Mouse (Mus musculus) cerebellum, adult 2 months (tissue): Measurements from ENCODE around the gene Klhl22. TPM values are rescaled to one million over a fixed set of nuclear protein-coding genes. Genes with fewer than 3 reads are reported as not detected.
A peak's percentile ranks its signal among the peaks of the same experiment; 100 is the strongest.

Source experiments
- DNase-seq, 2 experiments: peaks; one replicate each; pipeline ENCODE4 v3.0.0; 2021
- H3K27ac ChIP-seq: fragments of 200-500 bp; 2 replicates; pipeline ENCODE4 v1.5.1; 2012; ENCODE audit warnings: low read length, control low read depth, inconsistent platforms; ENCODE audit not compliant: insufficient read depth
- H3K27me3 ChIP-seq: fragments of 200-500 bp; 2 replicates; pipeline ENCODE4 v1.6.1; 2012; ENCODE audit warnings: inconsistent platforms, mild to moderate bottlenecking, low read length, moderate library complexity; ENCODE audit not compliant: control insufficient read depth, insufficient read depth
- H3K4me1 ChIP-seq: fragments of 200-500 bp; 2 replicates; pipeline ENCODE4 v1.6.1; 2011; ENCODE audit warnings: low read length; ENCODE audit not compliant: control insufficient read depth, insufficient read depth
- H3K4me3 ChIP-seq: fragments of 200-500 bp; replicated peaks from 2 replicates; pipeline ENCODE3; 2011; ENCODE audit warnings: mild to moderate bottlenecking, low read depth, low read length, control low read depth; ENCODE audit not compliant: insufficient read depth
- CTCF ChIP-seq: fragments of 200-500 bp; IDR thresholded peaks from 2 replicates; pipeline ENCODE4 v1.5.1; 2011; ENCODE audit warnings: low read depth, mild to moderate bottlenecking, control low read depth, low read length, moderate library complexity, borderline replicate concordance; ENCODE audit not compliant: insufficient read depth
- POLR2A ChIP-seq: fragments of 200-500 bp; IDR thresholded peaks from 2 replicates; pipeline ENCODE4 v1.6.1; 2011; ENCODE audit warnings: low read length, control low read depth, borderline replicate concordance; ENCODE audit not compliant: insufficient read depth
- WGBS: fragments of 180-500 bp; shearing (Covaris S2); methylation state at CpG from one replicate; pipeline ENCODE4 v1.1.7; 2018; 5-methylcytosine and 5-hydroxymethylcytosine counted together
- polyA plus RNA-seq: library from polyadenylated mRNA; depleted of rRNA; stranded (reverse); fragments of >200 nt; gene quantifications from 2 replicates; pipeline ENCODE4 v1.2.3, GENCODE M21; 2012

Gene Klhl22
- polyA plus RNA-seq, 1 experiment: 101 TPM

DNA sequence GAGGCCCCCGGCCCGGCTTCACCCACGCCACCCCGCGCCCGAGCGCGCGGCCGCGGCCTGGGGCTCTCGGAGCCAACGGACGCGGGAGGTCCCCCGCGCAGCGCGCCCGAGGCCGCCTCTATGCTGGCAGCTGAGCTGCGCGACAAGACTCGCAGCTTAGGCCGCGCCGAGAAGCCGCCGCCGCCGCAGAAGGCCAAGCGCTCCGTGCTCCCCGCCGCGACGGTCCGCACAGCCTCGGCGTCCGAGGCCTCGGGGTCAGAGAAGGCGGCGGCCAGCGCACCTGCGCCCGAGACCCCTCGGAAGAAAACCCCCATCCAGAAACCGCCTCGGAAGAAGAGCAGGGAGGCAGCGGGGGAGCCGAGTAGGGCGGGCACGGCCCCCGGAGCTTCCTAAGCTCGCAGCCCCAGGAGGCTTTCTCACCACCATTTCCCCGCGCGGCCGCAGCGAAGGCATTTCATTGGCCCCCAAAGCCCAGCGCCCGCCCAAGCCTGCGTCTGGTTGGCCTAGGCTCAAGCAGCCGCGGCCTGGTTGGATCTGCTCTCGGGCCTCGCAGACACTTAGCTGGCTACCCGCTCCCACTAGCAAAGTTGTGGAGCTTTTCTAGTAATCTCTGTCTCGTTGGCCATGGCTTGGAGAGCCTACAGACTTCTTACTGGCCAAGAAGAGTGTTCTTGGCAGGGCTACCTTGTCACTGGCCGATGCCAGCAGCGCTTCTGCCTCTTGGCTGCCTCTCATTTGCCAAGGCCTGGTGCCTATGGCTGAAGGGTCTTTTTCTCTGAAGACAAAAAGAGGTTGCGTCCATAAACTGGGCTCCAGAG is 48.0 kb downstream of the Klhl22 start:
- TF ChIP-seq CTCF (no peak), POLR2A (0 out of 2 replicates have a peak, but pooled peaks have one; percentile 20)
- Histone ChIP-seq H3K4me3 (peak overlapping the region; percentile 56), H3K27ac (0 out of 2 replicates have a peak overlapping the region, but pooled peaks have one; percentile 6), H3K4me1 (peaks cover 8% of the 10 kb centered on the region), H3K27me3 (peaks cover 1% of the 10 kb centered on the region; the same call in 1 of the 2 replicates)
- 2% methylated on average over 71 of the region's 73 CpGs for WGBS
- peak; percentile 88 to 89 for DNase-seq

DNA sequence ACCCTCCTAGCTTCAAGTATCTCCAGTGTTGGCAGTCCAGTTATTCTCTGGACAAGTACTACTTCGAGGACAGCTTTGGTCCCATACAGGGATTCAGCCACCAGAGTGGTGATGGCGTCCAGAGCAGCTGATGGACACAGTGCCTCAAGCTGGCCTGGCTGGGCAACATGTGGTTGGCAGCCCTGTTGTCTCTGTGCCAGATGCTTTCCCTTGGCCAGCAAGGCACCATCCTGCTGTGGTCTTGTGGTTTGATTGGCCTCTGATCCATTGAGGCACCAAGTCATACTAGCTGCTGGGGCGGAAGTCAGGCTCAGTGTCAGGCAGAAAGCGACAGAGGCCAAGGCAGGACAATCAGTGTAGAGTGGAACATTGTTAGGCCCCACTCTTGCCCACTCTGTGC is 49.7 kb downstream of the Klhl22 start:
- Histone ChIP-seq H3K27ac (no peak overlapping the region), H3K4me1 (peaks cover 5% of the 10 kb centered on the region), H3K27me3 (0 out of 2 replicates have a peak, but pooled peaks cover 1% of the 10 kb centered on the region), H3K4me3 (no peak overlapping the region)
- TF ChIP-seq CTCF (no peak), POLR2A (no peak)
- no peak for DNase-seq
- 64% methylated on average over 4 of the region's 4 CpGs for WGBS

DNA sequence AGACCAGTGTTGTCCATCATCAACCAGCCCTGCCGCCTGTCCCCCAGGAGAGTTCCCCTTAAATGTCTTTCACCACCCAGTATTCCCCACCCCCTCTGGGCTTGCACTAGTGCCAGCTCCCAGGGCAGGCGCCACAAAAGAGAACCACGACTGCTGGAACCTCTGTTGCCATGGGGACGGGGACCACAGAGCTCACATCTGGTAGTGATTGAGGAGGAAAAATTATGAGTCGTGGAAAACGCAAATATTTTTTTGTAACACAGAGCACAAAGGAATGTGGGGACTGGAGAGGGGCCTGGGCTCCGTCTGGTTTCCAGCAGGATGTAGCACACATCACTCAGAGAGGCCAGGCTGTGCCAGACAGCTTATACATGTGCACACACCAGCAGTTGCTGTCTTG is 50.3 kb downstream of the Klhl22 start:
- no peak overlapping the region for H3K27ac ChIP-seq
- H3K4me3 ChIP-seq: no peak overlapping the region
- TF ChIP-seq CTCF (no peak), POLR2A (no peak)
- no peaks in the 10 kb centered on the region for H3K4me1 ChIP-seq
- no peak for DNase-seq
- 55% methylated on average over 7 of the region's 7 CpGs for WGBS
- H3K27me3 ChIP-seq: no peaks in the 10 kb centered on the region

DNA sequence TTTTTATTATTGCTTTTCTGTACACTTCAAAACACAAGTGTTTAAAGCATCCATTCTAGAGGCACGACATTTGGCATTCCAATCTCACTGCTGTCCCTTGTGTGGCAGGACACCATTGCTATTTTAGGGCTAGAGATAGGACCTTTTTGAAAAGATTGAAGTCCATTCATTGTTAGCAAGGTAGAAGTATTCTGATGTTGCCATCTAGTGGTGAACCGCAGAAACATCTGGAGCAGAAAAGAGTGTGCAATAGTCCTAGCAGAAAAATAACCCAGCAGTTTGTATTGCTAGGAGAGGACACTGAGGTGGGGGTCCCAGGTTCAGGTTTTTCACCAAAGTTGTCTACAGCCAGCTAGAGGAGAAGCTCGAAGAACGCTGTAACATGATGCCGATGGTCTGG is 52.7 kb downstream of the Klhl22 start:
- H3K27me3 ChIP-seq: no peaks in the 10 kb centered on the region
- DNase-seq: peak in 1 of 2 experiments; percentile 43
- WGBS: 8% methylated on average over 5 of the region's 5 CpGs
- H3K4me3 ChIP-seq: no peak overlapping the region
- H3K27ac ChIP-seq: no peak overlapping the region
- peaks cover 6% of the 10 kb centered on the region; the same call in 1 of the 2 replicates for H3K4me1 ChIP-seq
- TF ChIP-seq POLR2A: no peak
- TF ChIP-seq CTCF: peak; percentile 26; the same call in 1 of the 2 replicates

DNA sequence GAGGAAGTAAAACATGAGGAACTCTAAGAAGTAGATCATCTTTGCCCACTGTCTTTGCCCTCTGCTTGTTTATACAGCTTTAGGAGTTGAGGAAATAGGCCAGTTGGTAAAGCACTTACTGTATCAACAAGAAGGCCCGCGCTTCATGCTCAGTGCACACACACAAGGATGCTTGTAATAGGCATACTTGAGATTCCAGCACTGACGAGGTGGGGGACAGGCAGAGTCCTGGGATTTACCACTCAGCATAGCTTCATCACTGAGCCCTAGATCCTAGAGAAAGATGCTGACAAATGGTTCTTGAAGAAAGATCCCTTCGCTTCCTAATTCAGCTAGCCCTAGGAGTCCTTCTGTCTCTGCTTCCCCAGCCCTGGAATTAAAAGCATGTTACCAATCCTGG is 53.8 kb downstream of the Klhl22 start:
- TF ChIP-seq CTCF: no peak
- TF ChIP-seq POLR2A: no peak
- no peak for DNase-seq
- WGBS: 79% methylated on average over 4 of the region's 4 CpGs
- no peak overlapping the region for H3K4me3 ChIP-seq
- peaks cover 6% of the 10 kb centered on the region; the same call in 1 of the 2 replicates for H3K4me1 ChIP-seq
- no peak overlapping the region for H3K27ac ChIP-seq
- H3K27me3 ChIP-seq: no peaks in the 10 kb centered on the region

DNA sequence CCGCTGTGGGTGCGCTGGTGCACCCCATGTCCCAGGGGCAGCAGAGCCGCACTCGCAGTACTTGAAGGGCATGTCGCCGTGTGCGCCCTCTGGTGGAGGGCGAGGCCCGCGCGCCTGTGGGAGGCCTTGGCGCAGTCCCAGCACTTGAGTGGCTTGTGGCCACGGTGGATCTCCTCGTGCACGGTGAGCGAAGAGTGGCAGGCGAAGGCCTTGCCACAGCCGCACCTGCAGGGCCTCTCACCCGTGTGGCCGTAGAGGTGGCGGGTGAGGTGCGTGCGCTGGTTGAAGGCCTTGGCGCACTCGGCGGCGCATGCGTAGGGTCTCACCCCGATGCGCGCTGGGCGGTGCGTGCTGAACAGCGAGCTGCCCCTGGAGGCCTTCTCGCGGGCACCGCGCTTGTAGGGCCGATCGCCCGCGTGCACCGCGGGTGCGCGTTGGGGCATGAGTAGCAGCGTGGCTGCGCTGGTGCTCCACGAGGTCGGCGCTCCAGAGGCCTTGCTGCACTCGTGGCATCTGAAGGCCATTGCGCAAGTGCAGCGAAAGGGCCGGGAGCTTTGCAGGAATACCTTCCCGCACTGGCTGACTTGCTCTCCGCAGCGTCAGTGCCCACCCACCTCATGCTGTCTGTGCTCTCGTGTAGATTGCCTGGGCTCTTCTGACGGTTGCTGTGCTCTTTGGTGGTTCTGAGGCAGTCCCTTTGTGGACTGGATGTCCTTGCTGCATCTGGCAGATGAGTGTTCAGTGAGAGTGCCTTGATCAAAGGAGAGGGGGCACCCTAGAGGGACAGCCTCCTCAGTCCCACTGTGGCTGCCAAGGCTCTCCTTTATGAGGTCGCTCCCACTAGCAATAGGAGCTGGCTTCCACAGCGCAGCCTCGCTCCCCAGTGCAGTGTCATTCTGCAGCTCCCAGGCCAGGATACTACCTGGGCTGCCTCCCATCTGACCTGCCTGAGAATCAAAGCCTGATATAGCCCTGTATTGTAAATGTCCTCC is 56.3 kb downstream of the Klhl22 start:
- Histone ChIP-seq H3K27ac (no peak overlapping the region), H3K4me1 (peaks cover 6% of the 10 kb centered on the region; the same call in 1 of the 2 replicates), H3K27me3 (no peaks in the 10 kb centered on the region), H3K4me3 (peak overlapping the region; percentile 24)
- DNase-seq: peak; percentile 55 to 67
- peak; percentile 75 for TF ChIP-seq CTCF
- TF ChIP-seq POLR2A: no peak
- 8% methylated on average over 63 of the region's 63 CpGs for WGBS

DNA sequence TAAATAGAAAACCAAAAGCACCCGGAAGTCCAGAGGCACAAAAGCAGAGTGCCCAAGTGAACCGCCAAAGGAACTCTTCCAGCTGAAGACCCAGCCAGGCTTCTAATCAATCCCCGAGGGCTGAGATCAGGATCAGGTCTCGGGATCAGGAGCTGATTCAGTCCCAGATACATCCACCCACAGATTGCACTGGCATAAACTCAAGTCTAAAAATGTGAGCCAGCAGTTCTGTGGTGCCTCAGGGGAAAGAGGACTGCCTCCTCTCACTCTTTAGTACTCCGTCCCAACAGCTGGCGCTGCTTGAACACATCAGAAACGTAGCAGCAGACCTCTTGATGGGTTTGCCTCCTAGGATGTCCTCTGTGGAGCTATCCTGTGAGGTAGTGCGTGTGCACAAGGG is 57.1 kb downstream of the Klhl22 start:
- no peak for DNase-seq
- Histone ChIP-seq H3K4me1 (peaks cover 6% of the 10 kb centered on the region; the same call in 1 of the 2 replicates), H3K4me3 (no peak overlapping the region), H3K27ac (no peak overlapping the region), H3K27me3 (no peaks in the 10 kb centered on the region)
- TF ChIP-seq POLR2A (no peak), CTCF (no peak)
- WGBS: 83% methylated on average over 8 of the region's 8 CpGs

DNA sequence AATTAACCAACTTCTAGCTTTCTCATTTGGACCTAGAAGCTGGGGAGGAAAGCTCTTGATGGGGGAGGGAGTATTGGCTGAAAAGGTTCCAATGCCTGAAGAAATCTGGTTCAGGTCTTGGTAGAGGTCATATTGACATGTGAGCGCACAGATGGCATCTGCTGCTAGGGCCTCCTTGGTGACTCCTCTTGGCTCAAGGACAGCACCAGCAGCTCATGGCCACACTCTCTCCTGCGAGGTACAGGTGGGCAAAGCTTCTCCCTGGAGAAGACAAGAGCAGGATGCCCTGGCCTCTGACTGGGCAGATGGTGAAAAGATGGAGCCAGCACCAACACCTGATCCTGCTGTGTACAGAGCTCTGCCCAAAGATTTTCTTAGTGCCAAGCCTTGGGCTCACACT is 67.1 kb downstream of the Klhl22 start:
- H3K4me3 ChIP-seq: no peak overlapping the region
- DNase-seq: peak; percentile 66 to 81
- TF ChIP-seq CTCF (no peak), POLR2A (no peak)
- peaks cover 9% of the 10 kb centered on the region; the same call in 1 of the 2 replicates for H3K4me1 ChIP-seq
- no peaks in the 10 kb centered on the region for H3K27me3 ChIP-seq
- 23% methylated on average over 2 of the region's 2 CpGs for WGBS
- peak overlapping the region; percentile 28 for H3K27ac ChIP-seq
